Mouse (Mus musculus): ENCODE measurements around the gene Mov10. TPM values are rescaled to one million over a fixed set of nuclear protein-coding genes. Genes with fewer than 3 reads are reported as not detected.

Mov10 gene
- 1.3 and 1.5 TPM in 2 replicates for polyA plus RNA-seq (2021; fragmentation: Nextera tagmentation)
- long read RNA-seq, experiment 1, partial matches to known transcripts: 4 of 41 reads
- long read RNA-seq, experiment 1, other reads (novel, unspliced or antisense): 36 of 41 reads
- long read RNA-seq, experiment 2: 0 reads

GRCm38 (mm10) chr3:104817991-104818748 lies at the start of gene Mov10:
TSS of gene Mov10 (minus strand) at chr3:104818563.

GRCm38 (mm10) chr3:104863786-104864650 lies 45.7 kb upstream of the Mov10 start, which contains the start of the genes St7l and Capza1:
TSS of gene St7l (plus strand) at chr3:104864005.
TSS of gene Capza1 (minus strand) at chr3:104864505.

GRCm38 (mm10) chr3:104788075-104788474 lies 30.3 kb downstream of the Mov10 start, which contains the start of gene Rhoc:
TSS of gene Rhoc (plus strand) at chr3:104788375.

GRCm38 (mm10) chr3:104781471-104781903 lies 36.9 kb downstream of the Mov10 start, which contains the start of gene Fam19a3:
TSS of gene Fam19a3 (minus strand) at chr3:104781840.

GRCm38 (mm10) chr3:104780561-104781420 lies 37.6 kb downstream of the Mov10 start, which contains the start of gene Ppm1j:
TSS of gene Ppm1j (plus strand) at chr3:104781056.

Other genes with a start within 250 kb of the Mov10 start
- gene Slc16a1, start 179.9 kb downstream of the Mov10 start, polyA plus RNA-seq (2021; fragmentation: Nextera tagmentation): 5.4 and 7.5 TPM in 2 replicates
- 0.68 and 0.78 TPM in 2 replicates for gene Ppm1j, start 37.5 kb downstream of the Mov10 start, polyA plus RNA-seq (2021; fragmentation: Nextera tagmentation)
- gene Fam19a3, start 36.7 kb downstream of the Mov10 start, polyA plus RNA-seq (2021; fragmentation: Nextera tagmentation): not detected in 2 replicates
- gene Rhoc, start 30.2 kb downstream of the Mov10 start, polyA plus RNA-seq (2021; fragmentation: Nextera tagmentation): 22.8 and 29.9 TPM in 2 replicates
- gene St7l, start 45.4 kb upstream of the Mov10 start, polyA plus RNA-seq (2021; fragmentation: Nextera tagmentation): 24.9 and 25.8 TPM in 2 replicates
- 22.0 and 24.6 TPM in 2 replicates for gene Capza1, start 45.9 kb upstream of the Mov10 start, polyA plus RNA-seq (2021; fragmentation: Nextera tagmentation)
- 0.15 and 0.31 TPM in 2 replicates for gene Wnt2b, start 143.4 kb upstream of the Mov10 start, polyA plus RNA-seq (2021; fragmentation: Nextera tagmentation)
- gene Cttnbp2nl, start 234.6 kb upstream of the Mov10 start, polyA plus RNA-seq (2021; fragmentation: Nextera tagmentation): 6.3 and 7.7 TPM in 2 replicates
- not detected in 2 replicates for gene 4930564D02Rik, start 248.3 kb upstream of the Mov10 start, polyA plus RNA-seq (2021; fragmentation: Nextera tagmentation)

All from left cerebral cortex, adult 6 months (tissue).